Comparison of ENCODE assay signal across 23 mouse cellular contexts in genomic region chr2:38412599-38413177, GRCm38 (mm10).
A peak's percentile ranks its signal among the peaks of the same experiment; 100 is the strongest.
DNase-seq lines count a peak whose midpoint lies in the region; ATAC-seq and TF ChIP-seq lines count a peak whose summit lies in the region.
"Had no signal": no experiment of that assay in that cellular context is flagged by ENCODE, and none has a peak within 500 bp of the region (broad histone marks: within the 10 kb centered on the region; RNA-seq: fewer than 3 reads in every experiment).

No protein-coding gene starts in this region.

- 37% methylated on average over 11 of the region's 11 CpGs for WGBS in hindbrain, embryonic 11.5 days
- WGBS in hindbrain, embryonic 13.5 days: 29% methylated on average over 11 of the region's 11 CpGs

- no peaks in the 10 kb centered on the region for H3K4me1 ChIP-seq in hindbrain, embryonic 11.5 days (replicated peaks; ENCODE audit: control insufficient read depth, insufficient read depth, low read length)
- H3K4me1 ChIP-seq in hindbrain, embryonic 13.5 days (replicated peaks): peaks cover 5% of the 10 kb centered on the region; the same call in 1 of the 2 replicates
- H3K4me1 ChIP-seq: neural tube, embryonic 12.5 days had no signal

- no peak overlapping the region for H3K4me2 ChIP-seq in hindbrain, embryonic 11.5 days (replicated peaks; ENCODE audit: low read depth, low read length)
- H3K4me2 ChIP-seq in hindbrain, embryonic 13.5 days: no peak overlapping the region
- H3K4me2 ChIP-seq: limb, embryonic 13.5 days; neural tube, embryonic 12.5 days had no signal

- no peak for TF ChIP-seq CTCF in brain, embryonic 14.5 days (IDR thresholded peaks at IDR 0.05; ENCODE audit: borderline replicate concordance, extremely low read depth, insufficient read depth, insufficient read length)

- no peak overlapping the region for H3K9ac ChIP-seq in hindbrain, embryonic 11.5 days (ENCODE audit: low read depth, low read length)
- no peak overlapping the region for H3K9ac ChIP-seq in hindbrain, embryonic 13.5 days
- H3K9ac ChIP-seq: limb, embryonic 13.5 days; liver, embryonic 14.5 days; neural tube, embryonic 12.5 days had no signal

- no peaks in the 10 kb centered on the region for H3K9me3 ChIP-seq in hindbrain, embryonic 11.5 days (ENCODE audit: control insufficient read depth, low read length)
- H3K9me3 ChIP-seq in hindbrain, embryonic 13.5 days: no peaks in the 10 kb centered on the region
- H3K9me3 ChIP-seq: limb, embryonic 13.5 days; neural tube, embryonic 12.5 days had no signal

- H3K36me3 ChIP-seq in hindbrain, embryonic 11.5 days (ENCODE audit: control insufficient read depth, insufficient read depth, low read length): no peaks in the 10 kb centered on the region
- no peaks in the 10 kb centered on the region for H3K36me3 ChIP-seq in hindbrain, embryonic 13.5 days
- H3K36me3 ChIP-seq: limb, embryonic 13.5 days; neural tube, embryonic 12.5 days had no signal

- no peak overlapping the region for H3K4me3 ChIP-seq in hindbrain, embryonic 11.5 days (ENCODE audit: low read depth, low read length)
- no peak overlapping the region for H3K4me3 ChIP-seq in hindbrain, embryonic 13.5 days
- H3K4me3 ChIP-seq: erythroblast, embryonic 14.5 days; heart, adult 2 months; limb, embryonic 13.5 days; neural tube, embryonic 12.5 days had no signal

- no peaks in the 10 kb centered on the region; the same call in 1 of the 2 replicates for H3K27me3 ChIP-seq in hindbrain, embryonic 11.5 days (ENCODE audit: control insufficient read depth, insufficient read depth, low read length)
- H3K27me3 ChIP-seq in hindbrain, embryonic 13.5 days: peaks cover 13% of the 10 kb centered on the region; the same call in 1 of the 2 replicates
- H3K27me3 ChIP-seq: neural tube, embryonic 12.5 days had no signal

- H3K27ac ChIP-seq in hindbrain, embryonic 11.5 days (ENCODE audit: low read depth, low read length): no peak overlapping the region
- no peak overlapping the region for H3K27ac ChIP-seq in hindbrain, embryonic 13.5 days
- H3K27ac ChIP-seq: heart, adult 2 months; limb, embryonic 13.5 days; liver, embryonic 14.5 days; neural tube, embryonic 12.5 days had no signal

- DNase-seq in hindbrain, embryonic 11.5 days (ENCODE audit: low spot score): peak; percentile 20
- peak; percentile 19 for DNase-seq in Muller cell, postnatal 12 days (ENCODE audit: inconsistent ontology term)
- peak; percentile 55 for DNase-seq in brain, embryonic 14.5 days (ENCODE audit: low read depth)
- peak; percentile 28 for DNase-seq in mesoderm, embryonic 11.5 days (ENCODE audit: low read depth, low spot score)
- DNase-seq in gastrocnemius, adult 8-10 months (ENCODE audit: low spot score in 2 of 2): no peak
- no peak for DNase-seq in thymus, postnatal 36 days
- DNase-seq in ovary, adult 18-20 months (ENCODE audit: low spot score): no peak
- DNase-seq: adrenal gland, postnatal 10 days; cerebellum, adult 11 months; cerebellum, postnatal 10 days; gastrocnemius, postnatal 14 days; heart, adult 2 months; kidney, postnatal 4 days; right cerebral cortex, postnatal 14 days; spleen, adult 18-20 months; thymus, postnatal 25 days had no signal

- no peak for TF ChIP-seq POLR2A in brain, embryonic 14.5 days (IDR thresholded peaks at IDR 0.05; ENCODE audit: borderline replicate concordance, extremely low read depth, insufficient read depth, insufficient read length, poor library complexity, severe bottlenecking)

- ATAC-seq in hindbrain, embryonic 11.5 days (ENCODE audit: low FRiP score): 0 out of 2 replicates have a peak, but pooled peaks have one; percentile 59
- ATAC-seq in hindbrain, embryonic 13.5 days (ENCODE audit: low FRiP score): no peak
- ATAC-seq: activated CD4-positive, CD25-positive, alpha-beta regulatory T cell, adult 4 months; intestine, embryonic 16.5 days had no signal

Comparison
In these comparisons a context has a peak if more than half of its experiments do, and no peak if none do; other contexts are left out.
1. DNase-seq: peak in hindbrain, embryonic 11.5 days (single experiment), Muller cell, postnatal 12 days (single experiment), brain, embryonic 14.5 days (single experiment) and mesoderm, embryonic 11.5 days (single experiment); none in gastrocnemius, adult 8-10 months (0 of 2), thymus, postnatal 36 days (0 of 2) and ovary, adult 18-20 months (single experiment).